Mouse (Mus musculus): ENCODE measurements around the gene Fcgr4. TPM values are rescaled to one million over a fixed set of nuclear protein-coding genes. Genes with fewer than 3 reads are reported as not detected.

The Fcgr4 gene
- total RNA-seq, 2 experiments from 2014 or later = 5.8 to 13.0 TPM

GRCm38 (mm10) chr1:171006905-171007304 is 11.8 kb upstream of the Fcgr4 start:
- no peak for DNase-seq (ENCODE audit: low spot score in 2 of 2)

GRCm38 (mm10) chr1:171011733-171012132 is 7.0 kb upstream of the Fcgr4 start:
- no peak for DNase-seq (ENCODE audit: low spot score in 2 of 2)

GRCm38 (mm10) chr1:171016676-171017356 is 1.9 kb upstream of the Fcgr4 start:
- no peak for DNase-seq (ENCODE audit: low spot score in 2 of 2)

GRCm38 (mm10) chr1:171017468-171018158 is 1.1 kb upstream of the Fcgr4 start:
- DNase-seq (ENCODE audit: low spot score in 2 of 2) = no peak

GRCm38 (mm10) chr1:171019311-171019950 is 711 bp downstream of the Fcgr4 start:
- peak; percentile 25 to 28 for DNase-seq (ENCODE audit: low spot score in 2 of 2)

- DNase-seq (ENCODE audit: low spot score in 2 of 2) = no peak
These were observed 13.0 kb downstream of the Fcgr4 start for GRCm38 (mm10) chr1:171031752-171032151.

- DNase-seq (ENCODE audit: low spot score in 2 of 2) = no peak
These were observed 14.0 kb downstream of the Fcgr4 start for GRCm38 (mm10) chr1:171032691-171033090.

GRCm38 (mm10) chr1:171033196-171033595 is 14.5 kb downstream of the Fcgr4 start:
- DNase-seq (ENCODE audit: low spot score in 2 of 2) = peak in 1 of 2 experiments; percentile 30

- DNase-seq (ENCODE audit: low spot score in 2 of 2) = peak; percentile 92 to 97
These were observed 15.0 kb downstream of the Fcgr4 start for GRCm38 (mm10) chr1:171033756-171034155.

- DNase-seq (ENCODE audit: low spot score in 2 of 2) = no peak
These were observed 15.5 kb downstream of the Fcgr4 start for GRCm38 (mm10) chr1:171034201-171034600.

GRCm38 (mm10) chr1:171035611-171036010 is 16.9 kb downstream of the Fcgr4 start:
- DNase-seq (ENCODE audit: low spot score in 2 of 2) = no peak

GRCm38 (mm10) chr1:171036550-171037324 is 18.0 kb downstream of the Fcgr4 start:
- peak; percentile 79 to 89 for DNase-seq (ENCODE audit: low spot score in 2 of 2)

- DNase-seq (ENCODE audit: low spot score in 2 of 2) = peak; percentile 83 to 86
These were observed 19.4 kb downstream of the Fcgr4 start for GRCm38 (mm10) chr1:171037861-171038721.

- DNase-seq (ENCODE audit: low spot score in 2 of 2) = no peak
These were observed 20.4 kb downstream of the Fcgr4 start for GRCm38 (mm10) chr1:171039135-171039534.

- DNase-seq (ENCODE audit: low spot score in 2 of 2) = no peak
These were observed 21.2 kb downstream of the Fcgr4 start for GRCm38 (mm10) chr1:171039880-171040279.

GRCm38 (mm10) chr1:171043594-171044153 is 25.0 kb downstream of the Fcgr4 start:
- no peak for DNase-seq (ENCODE audit: low spot score in 2 of 2)

GRCm38 (mm10) chr1:171044365-171045078 is 25.8 kb downstream of the Fcgr4 start:
- peak; percentile 83 to 84 for DNase-seq (ENCODE audit: low spot score in 2 of 2)

GRCm38 (mm10) chr1:171045079-171045465 is 26.4 kb downstream of the Fcgr4 start:
- no peak for DNase-seq (ENCODE audit: low spot score in 2 of 2)

- no peak for DNase-seq (ENCODE audit: low spot score in 2 of 2)
These were observed 27.8 kb downstream of the Fcgr4 start for GRCm38 (mm10) chr1:171046501-171046900.
